Mouse (Mus musculus): Measurements from ENCODE around the gene Prm2. TPM values are rescaled to one million over a fixed set of nuclear protein-coding genes. Genes with fewer than 3 reads are reported as not detected.

The Prm2 gene
- total and polyA plus RNA-seq, 2 experiments from 2014 or later, result not detected

DNA sequence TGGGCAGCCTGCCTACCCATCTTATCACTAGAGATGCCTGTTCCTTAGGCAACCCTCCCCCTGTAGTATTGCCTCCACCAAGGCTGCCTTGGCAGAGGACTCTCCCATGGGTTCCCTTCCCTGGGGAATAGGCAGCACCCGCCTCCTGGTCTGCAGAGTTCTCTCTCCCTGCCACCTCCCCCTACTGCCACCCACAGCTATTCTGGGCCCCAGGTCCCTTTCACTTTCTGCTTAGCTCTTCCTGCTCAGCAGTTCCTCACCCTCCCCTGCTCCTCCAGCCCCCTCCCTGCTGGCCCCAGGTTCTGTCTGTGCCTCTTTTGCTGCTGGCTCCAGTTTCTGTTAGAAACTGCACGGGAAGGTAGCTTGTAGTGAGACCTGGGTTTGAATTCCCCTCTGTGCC, 26.3 kb downstream of the Prm2 start:
- no peak for DNase-seq (ENCODE audit: low spot score)
- 49% methylated on average over 2 of the region's 2 CpGs for WGBS
- no peaks in the 10 kb centered on the region for H3K36me3 ChIP-seq (ENCODE audit: insufficient read depth, low read length)
- TF ChIP-seq CTCF (IDR thresholded peaks at IDR 0.05; ENCODE audit: low read depth), result no peak
- H3K4me3 ChIP-seq (ENCODE audit: low read length), result no peak overlapping the region
- no peak overlapping the region for H3K9ac ChIP-seq (replicated peaks; ENCODE audit: low read length)
- H3K4me2 ChIP-seq (ENCODE audit: low read depth, low read length), result no peak overlapping the region
- no peak for ATAC-seq
- H3K9me3 ChIP-seq (ENCODE audit: low read length), result no peaks in the 10 kb centered on the region
- H3K27ac ChIP-seq, result no peak overlapping the region
- no peaks in the 10 kb centered on the region for H3K27me3 ChIP-seq (ENCODE audit: insufficient read depth, low read length)
- no peaks in the 10 kb centered on the region for H3K4me1 ChIP-seq (ENCODE audit: insufficient read depth, low read length)

DNA sequence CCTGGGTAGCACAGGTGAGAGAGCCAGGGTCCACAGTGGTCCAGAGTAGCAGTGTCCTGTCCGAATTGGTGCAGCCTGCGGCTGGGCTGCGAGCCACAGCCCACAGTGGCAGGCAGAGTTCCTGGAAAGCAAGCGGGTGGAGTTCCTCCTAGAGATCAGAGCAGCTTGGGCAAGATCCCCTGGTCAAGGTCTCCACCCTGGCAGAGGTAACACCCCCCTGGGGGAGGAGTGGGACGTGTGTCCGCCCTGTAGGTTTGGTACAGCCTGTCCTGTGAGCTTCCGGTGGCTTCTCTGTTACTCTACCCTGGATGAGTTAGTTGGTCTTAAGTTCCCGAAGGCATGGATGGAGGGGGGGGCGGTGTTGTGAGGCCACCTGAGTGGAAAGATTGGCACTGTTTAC, 27.1 kb downstream of the Prm2 start:
- H3K4me2 ChIP-seq (ENCODE audit: low read depth, low read length), result no peak overlapping the region
- DNase-seq (ENCODE audit: low spot score), result no peak
- no peaks in the 10 kb centered on the region for H3K36me3 ChIP-seq (ENCODE audit: insufficient read depth, low read length)
- 62% methylated on average over 9 of the region's 9 CpGs for WGBS
- no peak overlapping the region for H3K27ac ChIP-seq
- H3K4me1 ChIP-seq (ENCODE audit: insufficient read depth, low read length), result no peaks in the 10 kb centered on the region
- TF ChIP-seq CTCF (IDR thresholded peaks at IDR 0.05; ENCODE audit: low read depth), result no peak
- H3K9ac ChIP-seq (replicated peaks; ENCODE audit: low read length), result no peak overlapping the region
- no peaks in the 10 kb centered on the region for H3K9me3 ChIP-seq (ENCODE audit: low read length)
- H3K4me3 ChIP-seq (ENCODE audit: low read length), result no peak overlapping the region
- no peaks in the 10 kb centered on the region for H3K27me3 ChIP-seq (ENCODE audit: insufficient read depth, low read length)
- ATAC-seq, result no peak

GRCm38 (mm10) chr16:10767158-10767557, 28.8 kb downstream of the Prm2 start:
- Histone ChIP-seq H3K9me3 (ENCODE audit: low read length) (no peaks in the 10 kb centered on the region), H3K36me3 (ENCODE audit: insufficient read depth, low read length) (no peaks in the 10 kb centered on the region), H3K4me1 (ENCODE audit: insufficient read depth, low read length) (no peaks in the 10 kb centered on the region), H3K27ac (no peak overlapping the region), H3K27me3 (ENCODE audit: insufficient read depth, low read length) (no peaks in the 10 kb centered on the region), H3K9ac (replicated peaks; ENCODE audit: low read length) (no peak overlapping the region), H3K4me2 (ENCODE audit: low read depth, low read length) (no peak overlapping the region), H3K4me3 (ENCODE audit: low read length) (no peak overlapping the region)
- 30% methylated on average over 4 of the region's 4 CpGs for WGBS
- peak; percentile 86 for TF ChIP-seq CTCF (IDR thresholded peaks at IDR 0.05; ENCODE audit: low read depth)
- DNase-seq (ENCODE audit: low spot score), result peak; percentile 77
- ATAC-seq, result no peak

- Histone ChIP-seq H3K9me3 (ENCODE audit: low read length) (no peaks in the 10 kb centered on the region), H3K27me3 (ENCODE audit: insufficient read depth, low read length) (no peaks in the 10 kb centered on the region), H3K36me3 (ENCODE audit: insufficient read depth, low read length) (no peaks in the 10 kb centered on the region), H3K4me1 (ENCODE audit: insufficient read depth, low read length) (no peaks in the 10 kb centered on the region), H3K9ac (replicated peaks; ENCODE audit: low read length) (no peak overlapping the region), H3K4me2 (ENCODE audit: low read depth, low read length) (no peak overlapping the region), H3K27ac (no peak overlapping the region), H3K4me3 (ENCODE audit: low read length) (no peak overlapping the region)
- ATAC-seq (no peak), DNase-seq (ENCODE audit: low spot score) (no peak)
- 57% methylated on average over 2 of the region's 2 CpGs for WGBS
- no peak for TF ChIP-seq CTCF (IDR thresholded peaks at IDR 0.05; ENCODE audit: low read depth)
Observed at GRCm38 (mm10) chr16:10764323-10764722, 31.6 kb downstream of the Prm2 start.

- ATAC-seq (no peak), DNase-seq (ENCODE audit: low spot score) (no peak)
- Histone ChIP-seq H3K4me1 (ENCODE audit: insufficient read depth, low read length) (no peaks in the 10 kb centered on the region), H3K9me3 (ENCODE audit: low read length) (no peaks in the 10 kb centered on the region), H3K27me3 (ENCODE audit: insufficient read depth, low read length) (no peaks in the 10 kb centered on the region), H3K4me3 (ENCODE audit: low read length) (no peak overlapping the region), H3K4me2 (ENCODE audit: low read depth, low read length) (no peak overlapping the region), H3K27ac (no peak overlapping the region), H3K36me3 (ENCODE audit: insufficient read depth, low read length) (no peaks in the 10 kb centered on the region), H3K9ac (replicated peaks; ENCODE audit: low read length) (no peak overlapping the region)
- WGBS, result 59% methylated on average over 6 of the region's 6 CpGs
- no peak for TF ChIP-seq CTCF (IDR thresholded peaks at IDR 0.05; ENCODE audit: low read depth)
Observed at GRCm38 (mm10) chr16:10763540-10764264, 32.2 kb downstream of the Prm2 start.

- Histone ChIP-seq H3K9me3 (ENCODE audit: low read length) (no peaks in the 10 kb centered on the region), H3K36me3 (ENCODE audit: insufficient read depth, low read length) (no peaks in the 10 kb centered on the region), H3K27ac (no peak overlapping the region), H3K4me3 (ENCODE audit: low read length) (no peak overlapping the region), H3K9ac (replicated peaks; ENCODE audit: low read length) (no peak overlapping the region), H3K27me3 (ENCODE audit: insufficient read depth, low read length) (no peaks in the 10 kb centered on the region), H3K4me2 (ENCODE audit: low read depth, low read length) (no peak overlapping the region), H3K4me1 (ENCODE audit: insufficient read depth, low read length) (no peaks in the 10 kb centered on the region)
- DNase-seq (ENCODE audit: low spot score) (no peak), ATAC-seq (no peak)
- WGBS, result 74% methylated on average over 5 of the region's 5 CpGs
- no peak for TF ChIP-seq CTCF (IDR thresholded peaks at IDR 0.05; ENCODE audit: low read depth)
Observed at GRCm38 (mm10) chr16:10762569-10763180, 33.3 kb downstream of the Prm2 start.

DNA sequence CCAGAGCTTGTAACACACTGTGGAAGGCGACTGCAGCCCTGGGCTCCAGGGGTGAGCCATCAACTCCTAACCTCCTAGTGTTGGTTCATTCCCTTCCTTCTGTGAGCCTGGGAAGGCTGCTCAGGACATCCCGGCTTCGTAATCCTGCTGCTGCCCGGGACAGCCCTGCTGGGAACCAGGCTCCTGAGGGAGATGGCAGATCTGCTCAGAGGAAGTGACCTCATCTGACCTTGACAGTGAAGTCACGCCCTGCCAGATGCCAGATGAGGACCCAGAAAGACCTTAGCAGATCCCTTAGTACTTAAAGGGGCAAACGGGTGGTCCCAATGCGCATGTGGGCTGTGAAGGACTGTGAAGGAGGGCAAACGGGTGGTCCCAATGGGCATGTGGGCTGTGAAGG, 34.8 kb downstream of the Prm2 start:
- no peak overlapping the region for H3K9ac ChIP-seq (replicated peaks; ENCODE audit: low read length)
- TF ChIP-seq CTCF (IDR thresholded peaks at IDR 0.05; ENCODE audit: low read depth), result no peak
- DNase-seq (ENCODE audit: low spot score) (no peak), ATAC-seq (no peak)
- no peak overlapping the region for H3K27ac ChIP-seq
- no peak overlapping the region for H3K4me3 ChIP-seq (ENCODE audit: low read length)
- no peaks in the 10 kb centered on the region for H3K27me3 ChIP-seq (ENCODE audit: insufficient read depth, low read length)
- H3K36me3 ChIP-seq (ENCODE audit: insufficient read depth, low read length), result no peaks in the 10 kb centered on the region
- H3K4me1 ChIP-seq (ENCODE audit: insufficient read depth, low read length), result no peaks in the 10 kb centered on the region
- H3K9me3 ChIP-seq (ENCODE audit: low read length), result no peaks in the 10 kb centered on the region
- whole genome bisulfite sequencing, result 76% methylated on average over 8 of the region's 8 CpGs
- no peak overlapping the region for H3K4me2 ChIP-seq (ENCODE audit: low read depth, low read length)

Measured in hindbrain, postnatal 0 days (tissue).